Mouse (Mus musculus): Measurements from ENCODE around the gene Mgat5b. TPM values are rescaled to one million over a fixed set of nuclear protein-coding genes. Genes with fewer than 3 reads are reported as not detected.

The Mgat5b gene
- total RNA-seq, 2 experiments from 2014 or later: 0.36 to 1.1 TPM

DNA sequence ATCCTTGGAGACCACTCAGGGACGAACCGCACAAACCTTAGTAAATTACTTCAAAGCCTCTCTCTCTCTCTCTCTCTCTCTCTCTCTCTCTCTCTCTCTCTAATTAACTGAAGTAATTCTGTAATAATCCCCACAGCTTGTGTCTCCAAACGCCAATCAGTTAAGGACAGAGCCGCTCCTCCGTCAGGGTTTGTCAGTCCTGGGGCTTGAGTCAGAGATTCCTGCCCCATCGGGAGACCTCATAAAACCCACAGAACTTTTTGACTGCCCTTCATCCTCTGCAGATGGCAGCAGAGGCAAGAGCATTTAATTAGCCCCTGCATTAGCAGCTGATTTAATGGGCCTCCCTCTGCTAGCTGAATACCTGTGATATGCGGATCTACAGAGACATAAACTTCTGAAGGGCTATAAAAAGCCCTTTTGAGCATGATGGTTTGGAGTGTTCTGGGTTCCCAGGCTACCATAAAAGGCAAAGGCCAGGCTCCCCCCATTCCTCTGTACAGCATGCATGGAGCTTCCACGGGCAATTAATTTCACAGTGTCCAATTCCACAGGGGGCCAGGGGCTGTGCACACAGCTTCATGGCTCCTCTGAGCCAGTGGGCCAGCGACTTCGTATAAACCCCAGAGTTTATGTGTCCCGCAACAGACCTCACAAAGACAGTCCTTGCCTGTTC is 117.1 kb downstream of the Mgat5b start:
- no peak for DNase-seq

Other genes with a start within 250 kb of the Mgat5b start
- under 1 TPM in 1 of 2 experiments, not detected in 1; 0.33 TPM for gene St6galnac1, start 143.4 kb upstream of the Mgat5b start, total RNA-seq (2021)
- gene Mxra7, start 90.8 kb upstream of the Mgat5b start, total RNA-seq (2021): 10 to 100 TPM; 38.6 to 52.5 TPM
- 10 to 100 TPM; 31.2 to 36.2 TPM for gene Mettl23, start 75.6 kb upstream of the Mgat5b start, total RNA-seq (2021)
- gene Jmjd6, start 75.4 kb upstream of the Mgat5b start, total RNA-seq (2021): 10 to 100 TPM; 33.0 to 46.7 TPM
- gene Mfsd11, start 66.4 kb upstream of the Mgat5b start, total RNA-seq (2021): 10 to 100 TPM; 33.7 to 35.2 TPM
- gene Srsf2, start 65.8 kb upstream of the Mgat5b start, total RNA-seq (2021): 100 to 1,000 TPM; 235 to 275 TPM
- 100 to 1,000 TPM; 132 to 163 TPM for gene Sec14l1, start 196.3 kb downstream of the Mgat5b start, total RNA-seq (2021)